Mouse (Mus musculus) small intestine, adult 2 months (tissue): ENCODE measurements around the gene Tprg. TPM values are rescaled to one million over a fixed set of nuclear protein-coding genes. Genes with fewer than 3 reads are reported as not detected.

Source experiments
- H3K27ac ChIP-seq: fragments of 200-500 bp; 2 replicates; pipeline ENCODE4 v1.5.1; 2012; ENCODE audit warnings: low read depth, low read length, control low read depth, inconsistent platforms; ENCODE audit not compliant: insufficient read depth
- H3K27me3 ChIP-seq: fragments of 200-500 bp; 2 replicates; pipeline ENCODE4 v1.6.1; 2012; ENCODE audit warnings: mild to moderate bottlenecking, moderate library complexity, low read length, inconsistent platforms; ENCODE audit not compliant: control insufficient read depth, insufficient read depth
- H3K36me3 ChIP-seq: fragments of 200-500 bp; 2 replicates; pipeline ENCODE4 v1.6.1; 2012; ENCODE audit warnings: mild to moderate bottlenecking, low read length, control low read depth, inconsistent platforms; ENCODE audit not compliant: control insufficient read depth, insufficient read depth
- H3K4me1 ChIP-seq: fragments of 200-500 bp; 2 replicates; pipeline ENCODE4 v1.6.1; 2012; ENCODE audit warnings: low read length, inconsistent platforms, mixed read lengths; ENCODE audit not compliant: control insufficient read depth, insufficient read depth, insufficient read length
- H3K4me3 ChIP-seq: fragments of 200-500 bp; 2 replicates; pipeline ENCODE4 v1.5.1; 2012; ENCODE audit warnings: low read depth, mild to moderate bottlenecking, control low read depth, inconsistent platforms, low read length, moderate library complexity
- CTCF ChIP-seq: fragments of 200-500 bp; IDR thresholded peaks from 2 replicates; pipeline ENCODE4 v1.5.1; 2012; ENCODE audit warnings: low read depth, mild to moderate bottlenecking, control low read depth, inconsistent platforms, low read length, moderate library complexity, mixed read lengths; ENCODE audit not compliant: insufficient replicate concordance, insufficient read length; ENCODE audit errors: extremely low read depth
- POLR2A ChIP-seq: fragments of 200-500 bp; IDR thresholded peaks from 2 replicates; pipeline ENCODE4 v1.6.1; 2012; ENCODE audit warnings: low read depth, mild to moderate bottlenecking, control low read depth, inconsistent platforms, low read length, moderate library complexity
- WGBS: fragments of 180-500 bp; shearing (Covaris S2); methylation state at CpG from one replicate; pipeline ENCODE4 v1.1.7; 2018; 5-methylcytosine and 5-hydroxymethylcytosine counted together
- polyA plus RNA-seq: library from polyadenylated mRNA; depleted of rRNA; stranded (reverse); fragments of >200 nt; gene quantifications from 2 replicates; pipeline ENCODE4 v1.2.3, GENCODE M21; 2012

Gene Tprg
- polyA plus RNA-seq, 1 experiment: not detected

DNA sequence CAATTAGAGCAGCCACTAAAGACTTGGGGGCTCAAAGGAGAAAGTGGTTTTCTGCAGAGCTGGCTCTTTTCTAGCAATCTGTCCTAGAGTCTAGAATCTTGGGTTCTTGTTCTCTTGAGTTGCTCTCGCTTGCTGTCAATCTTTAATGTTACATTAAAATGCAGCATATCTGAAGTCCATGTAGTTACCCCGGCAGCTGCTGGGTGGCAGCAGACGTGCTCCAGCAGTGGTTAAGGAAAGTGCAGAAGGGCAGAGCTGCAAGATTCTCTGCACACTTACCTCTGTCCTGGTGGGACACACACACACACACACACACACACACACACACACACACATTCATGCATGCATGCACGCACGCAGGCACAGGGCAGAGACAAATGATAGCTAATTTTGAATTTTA lies 88.2 kb downstream of the Tprg start:
- 55% methylated on average over 5 of the region's 5 CpGs for WGBS
- no peaks in the 10 kb centered on the region for H3K27me3 ChIP-seq
- H3K4me1 ChIP-seq: no peaks in the 10 kb centered on the region; the same call in 1 of the 2 replicates
- H3K36me3 ChIP-seq: no peaks in the 10 kb centered on the region
- TF ChIP-seq POLR2A (no peak), CTCF (peak; percentile 20; the same call in 1 of the 2 replicates)
- H3K4me3 ChIP-seq: no peak overlapping the region
- H3K27ac ChIP-seq: no peak overlapping the region

DNA sequence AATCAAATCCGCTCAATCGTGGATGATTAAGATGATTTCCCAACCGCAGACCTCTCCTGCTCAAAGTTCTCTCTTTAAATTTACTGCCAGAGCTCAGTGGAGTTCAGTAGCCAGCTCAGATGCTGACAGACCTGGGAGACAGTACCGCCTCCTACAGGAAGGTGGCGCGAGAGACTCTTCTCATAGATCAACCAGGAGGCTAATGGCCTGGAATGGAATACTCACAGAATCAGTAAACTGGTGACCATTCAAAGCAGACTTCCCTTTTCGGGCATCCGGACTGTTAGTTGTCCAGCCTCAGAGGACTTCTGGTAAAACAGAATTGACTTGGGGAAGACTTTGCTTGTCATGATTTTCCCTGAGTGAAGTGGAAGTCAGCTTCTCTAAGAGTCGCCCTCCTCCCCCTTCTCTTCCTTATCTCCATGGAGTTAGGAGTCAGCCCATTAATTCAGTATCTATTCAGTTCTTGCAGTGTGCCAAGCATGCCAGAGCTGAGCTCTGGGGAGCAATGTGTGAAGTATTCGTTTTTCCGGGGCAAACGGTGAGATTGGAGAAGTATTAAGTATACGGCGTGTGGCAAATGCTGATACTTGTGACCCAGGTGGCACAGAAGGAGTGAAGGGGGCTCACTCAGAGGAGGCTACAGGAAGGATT lies 90.2 kb downstream of the Tprg start:
- Histone ChIP-seq H3K36me3 (no peaks in the 10 kb centered on the region), H3K4me3 (no peak overlapping the region), H3K4me1 (no peaks in the 10 kb centered on the region; the same call in 1 of the 2 replicates), H3K27me3 (no peaks in the 10 kb centered on the region), H3K27ac (no peak overlapping the region)
- WGBS: 28% methylated on average over 14 of the region's 14 CpGs
- TF ChIP-seq CTCF (peak; percentile 75; the same call in 1 of the 2 replicates), POLR2A (no peak)

DNA sequence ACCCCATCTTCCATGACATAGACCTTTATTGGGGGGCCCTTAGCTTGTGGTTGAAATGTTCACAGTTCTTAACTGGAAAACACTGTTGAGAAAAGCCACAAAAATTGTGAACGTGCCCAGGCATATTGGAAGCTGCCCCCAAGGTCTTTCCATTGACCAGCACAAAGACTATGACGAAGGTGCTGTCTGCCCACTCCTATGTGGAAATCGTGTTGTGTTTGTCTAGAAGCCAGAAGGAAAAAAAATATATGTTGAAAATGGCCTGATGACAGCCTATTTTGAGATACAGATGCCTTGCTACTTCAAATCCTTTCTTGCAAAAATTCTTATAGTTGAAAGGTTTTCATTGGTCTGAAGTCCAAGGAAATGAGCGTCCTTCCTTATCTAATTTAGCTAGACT lies 91.1 kb downstream of the Tprg start:
- no peak overlapping the region for H3K4me3 ChIP-seq
- no peaks in the 10 kb centered on the region for H3K36me3 ChIP-seq
- H3K4me1 ChIP-seq: no peaks in the 10 kb centered on the region; the same call in 1 of the 2 replicates
- H3K27ac ChIP-seq: no peak overlapping the region
- 82% methylated on average over 4 of the region's 4 CpGs for WGBS
- no peaks in the 10 kb centered on the region for H3K27me3 ChIP-seq
- TF ChIP-seq POLR2A: no peak
- no peak for TF ChIP-seq CTCF

DNA sequence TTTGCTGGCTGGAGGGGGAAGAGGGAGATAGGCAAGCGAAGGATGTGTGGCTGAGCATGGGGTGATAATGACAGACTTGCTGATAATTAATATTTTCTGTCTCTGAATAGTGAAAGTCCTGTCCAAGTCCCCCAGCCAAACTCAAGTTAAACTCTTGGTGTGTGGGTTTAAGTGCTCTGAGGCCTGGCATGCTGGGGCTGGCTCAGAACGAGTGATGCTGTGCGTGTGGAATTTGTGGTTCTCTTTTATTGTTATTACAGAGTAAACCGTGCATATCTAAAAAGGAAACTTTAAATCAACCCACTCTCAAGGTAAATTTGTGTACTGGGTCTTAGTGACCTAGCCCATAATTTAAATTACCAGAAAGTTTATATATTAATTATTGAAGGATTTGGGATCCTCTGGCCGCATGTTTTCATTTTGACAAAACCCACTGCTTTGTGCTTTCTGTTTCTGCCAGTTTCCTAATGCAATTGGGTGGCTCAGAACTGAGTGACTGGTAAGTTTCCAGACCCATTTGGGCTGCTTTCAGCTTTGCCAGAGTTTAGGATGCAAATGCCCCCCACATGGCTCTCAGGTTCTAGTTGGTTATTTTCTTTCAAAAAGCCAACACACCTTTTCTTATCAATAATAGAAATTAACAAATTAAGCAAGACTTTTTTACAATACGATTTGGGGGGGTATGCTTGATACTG lies 99.0 kb downstream of the Tprg start:
- H3K4me1 ChIP-seq: no peaks in the 10 kb centered on the region
- TF ChIP-seq CTCF (no peak), POLR2A (no peak)
- H3K27me3 ChIP-seq: no peaks in the 10 kb centered on the region
- no peak overlapping the region for H3K27ac ChIP-seq
- H3K36me3 ChIP-seq: no peaks in the 10 kb centered on the region
- no peak overlapping the region for H3K4me3 ChIP-seq
- WGBS: 69% methylated on average over 6 of the region's 6 CpGs

DNA sequence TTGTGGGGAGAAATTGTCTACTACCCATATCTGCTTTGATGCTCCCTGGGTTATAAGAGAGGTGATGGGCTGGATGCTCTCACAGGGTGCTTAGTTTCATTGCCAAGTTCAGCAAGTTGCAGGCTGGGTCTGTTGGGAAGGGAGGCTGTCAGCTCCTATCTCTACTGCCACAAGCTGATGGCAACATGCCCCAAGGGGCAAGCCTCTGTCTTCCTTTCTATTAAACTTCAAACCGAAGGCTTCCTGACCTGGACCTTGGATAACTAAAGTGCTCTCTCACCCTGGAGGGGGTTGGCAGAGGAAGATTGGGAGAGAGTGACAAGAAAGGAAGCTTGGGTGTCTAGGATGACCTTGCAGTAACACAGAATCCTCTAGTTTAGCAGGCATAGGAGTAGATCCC lies 108.1 kb downstream of the Tprg start:
- H3K36me3 ChIP-seq: no peaks in the 10 kb centered on the region
- H3K4me3 ChIP-seq: no peak overlapping the region
- H3K27me3 ChIP-seq: no peaks in the 10 kb centered on the region
- no peak overlapping the region for H3K27ac ChIP-seq
- no peaks in the 10 kb centered on the region for H3K4me1 ChIP-seq
- no peak for TF ChIP-seq POLR2A
- WGBS: 34% methylated on average over 1 of the region's 1 CpGs

DNA sequence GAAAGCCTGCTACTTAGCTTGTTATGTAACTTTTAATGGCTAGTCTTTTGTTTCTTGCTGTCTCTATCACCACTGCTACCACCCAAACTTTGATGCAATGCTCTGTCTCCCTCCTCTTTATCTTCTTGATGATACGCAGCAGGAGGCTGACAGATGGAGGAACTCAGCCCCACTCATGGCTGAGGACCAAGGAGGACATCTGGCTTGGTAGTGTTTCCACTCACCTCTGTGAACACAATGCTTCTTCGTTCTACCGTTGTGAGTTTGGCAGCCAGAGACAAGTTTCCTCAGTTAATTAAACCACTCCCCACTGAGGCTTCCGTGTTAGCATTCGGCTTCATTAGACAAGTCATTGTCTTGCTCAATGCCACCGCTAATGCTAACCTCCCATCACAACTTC lies 117.5 kb downstream of the Tprg start:
- H3K4me1 ChIP-seq: peaks cover 8% of the 10 kb centered on the region; the same call in 1 of the 2 replicates
- H3K4me3 ChIP-seq: no peak overlapping the region
- no peaks in the 10 kb centered on the region for H3K36me3 ChIP-seq
- no peak overlapping the region for H3K27ac ChIP-seq
- H3K27me3 ChIP-seq: no peaks in the 10 kb centered on the region
- TF ChIP-seq POLR2A (no peak), CTCF (no peak)
- 67% methylated on average over 6 of the region's 6 CpGs for WGBS

DNA sequence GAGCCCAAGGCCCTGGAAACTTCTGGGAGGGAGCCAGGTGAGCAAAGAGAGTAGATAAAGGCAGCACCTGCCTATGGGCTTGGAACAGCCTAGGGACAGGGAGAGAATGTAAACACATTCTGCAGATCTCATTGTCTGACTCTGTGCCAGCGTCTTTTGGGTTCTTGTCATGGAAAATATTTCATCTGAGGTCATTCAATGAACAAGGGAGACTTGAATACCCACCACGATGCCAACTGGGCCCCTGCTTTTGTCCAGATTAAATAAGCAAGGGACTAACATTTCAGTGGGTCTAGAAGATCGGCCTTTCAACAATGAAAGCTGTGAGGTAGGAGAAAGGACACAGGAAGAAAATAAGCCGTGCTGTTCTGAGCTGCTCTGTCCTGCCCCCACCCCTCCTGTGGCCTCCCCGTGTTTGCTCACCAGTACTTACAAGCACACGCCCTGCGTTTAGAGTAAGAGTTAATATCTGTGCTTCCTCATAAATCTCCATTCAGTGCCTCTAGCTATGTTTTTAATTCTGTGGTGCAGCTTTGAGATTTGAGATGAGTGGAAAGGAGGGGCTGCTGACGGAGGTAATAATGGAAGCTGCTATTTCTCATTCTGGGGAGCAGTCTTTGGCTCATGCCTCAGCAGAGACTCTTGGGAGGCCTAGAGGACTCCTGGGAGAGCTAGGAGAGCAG lies 120.7 kb downstream of the Tprg start:
- Histone ChIP-seq H3K36me3 (no peaks in the 10 kb centered on the region), H3K27ac (peak overlapping the region; percentile 76), H3K4me3 (no peak overlapping the region), H3K27me3 (no peaks in the 10 kb centered on the region), H3K4me1 (peaks cover 8% of the 10 kb centered on the region; the same call in 1 of the 2 replicates)
- TF ChIP-seq POLR2A: no peak
- TF ChIP-seq CTCF: no peak
- WGBS: 14% methylated on average over 8 of the region's 8 CpGs
